Mouse (Mus musculus): ENCODE results near the gene Dhrs1.
"Not testable (repeated sequence)": the region's sequence is repeated elsewhere in the genome, so short reads cannot be mapped to it uniquely, and the experiment has no call there.

Dhrs1 gene

DNA sequence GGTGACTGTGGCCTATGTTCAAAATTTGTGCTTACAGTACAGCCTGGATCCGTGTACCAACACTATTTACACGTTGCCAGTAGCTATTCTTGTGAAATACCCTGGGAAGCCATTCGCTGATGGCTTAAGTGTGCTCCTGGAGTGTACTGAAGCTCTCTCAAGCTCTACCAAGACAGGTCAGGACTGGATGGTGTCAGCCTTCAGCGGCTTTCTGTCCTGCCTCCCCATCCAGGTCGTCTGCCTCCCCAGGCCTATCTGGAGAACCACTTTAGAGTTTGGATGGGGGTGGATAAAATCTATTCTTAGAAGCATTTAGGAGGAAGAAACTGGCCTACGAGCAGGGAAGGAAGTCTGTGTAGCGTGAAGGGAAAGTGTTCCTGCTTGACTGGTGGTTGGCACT is 17.7 kb upstream of the Dhrs1 start:
- in situ Hi-C loops (cut with MboI, MseI) = no loop called here

DNA sequence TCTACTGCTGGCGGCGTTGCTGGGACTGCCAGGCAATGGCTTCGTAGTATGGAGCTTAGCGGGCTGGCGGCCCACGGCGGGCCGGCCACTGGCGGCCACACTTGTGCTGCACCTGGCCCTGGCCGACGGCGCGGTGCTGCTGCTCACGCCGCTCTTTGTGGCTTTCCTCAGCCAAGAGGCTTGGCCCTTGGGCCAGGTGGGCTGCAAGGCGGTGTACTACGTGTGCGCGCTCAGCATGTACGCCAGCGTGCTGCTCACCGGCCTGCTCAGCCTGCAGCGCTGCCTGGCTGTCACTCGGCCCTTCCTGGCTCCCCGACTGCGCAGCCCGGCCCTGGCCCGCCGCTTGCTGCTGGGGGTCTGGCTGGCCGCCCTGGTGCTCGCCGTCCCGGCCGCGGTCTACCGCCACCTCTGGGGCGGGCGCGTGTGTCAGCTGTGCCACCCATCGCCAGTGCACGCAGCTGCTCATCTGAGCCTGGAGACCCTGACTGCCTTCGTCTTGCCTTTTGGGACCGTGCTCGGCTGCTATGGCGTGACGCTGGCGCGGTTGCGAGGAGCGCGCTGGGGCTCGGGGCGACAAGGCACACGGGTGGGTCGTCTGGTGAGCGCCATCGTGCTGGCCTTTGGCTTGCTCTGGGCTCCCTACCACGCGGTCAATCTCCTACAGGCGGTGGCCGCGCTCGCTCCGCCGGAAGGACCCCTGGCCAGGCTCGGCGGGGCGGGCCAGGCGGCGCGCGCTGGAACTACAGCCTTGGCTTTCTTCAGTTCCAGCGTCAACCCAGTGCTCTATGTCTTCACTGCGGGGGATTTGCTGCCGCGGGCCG is 16.7 kb upstream of the Dhrs1 start:
- in situ Hi-C loops (cut with MboI, MseI) = no loop called here

DNA sequence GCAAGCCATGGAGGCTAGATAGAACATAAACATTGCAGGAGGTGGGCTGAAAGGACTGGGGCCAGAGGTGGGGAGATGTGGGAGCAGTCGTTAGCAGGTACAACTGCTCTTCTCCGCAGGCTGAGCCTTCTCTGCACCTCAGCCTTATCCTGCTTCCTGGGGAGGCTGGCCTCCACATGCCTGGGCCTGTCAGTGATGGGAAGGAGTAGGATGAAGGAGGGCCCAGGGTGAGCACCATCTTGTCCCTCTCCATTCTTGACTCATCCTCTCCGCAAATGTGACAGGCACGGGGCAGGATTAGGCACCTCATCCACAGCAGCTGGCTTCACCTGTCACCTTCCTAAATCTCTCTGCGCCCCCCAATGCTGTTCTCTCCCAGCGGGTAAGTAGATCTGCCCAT is 15.7 kb upstream of the Dhrs1 start, which contains the start of gene Ltb4r2:
Gene Ltb4r2, plus strand, starts transcription at position 266 of the 400 bp plus-strand sequence.
- in situ Hi-C loops (cut with MboI, MseI) = no loop called here

DNA sequence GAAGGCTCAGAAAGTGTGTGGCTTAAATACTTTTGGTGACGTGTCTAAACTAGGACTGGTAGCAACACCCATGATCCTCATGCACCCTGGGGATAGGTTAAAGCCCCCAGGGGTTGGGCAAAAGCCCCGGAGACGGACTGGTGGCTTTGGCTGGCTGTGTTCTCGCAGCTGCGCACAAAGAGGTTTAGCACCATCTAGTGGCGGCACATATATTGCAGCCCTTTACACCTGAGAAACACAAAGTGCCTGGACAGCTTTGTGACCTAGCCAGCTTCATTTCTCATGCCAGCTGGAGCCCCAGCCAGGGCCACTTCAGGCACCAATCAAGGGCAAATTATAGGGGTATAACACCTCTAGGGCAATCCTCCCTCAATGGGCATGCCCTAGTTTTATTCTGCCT is 14.7 kb upstream of the Dhrs1 start:
- in situ Hi-C loops (cut with MboI, MseI) = not testable (repeated sequence)

DNA sequence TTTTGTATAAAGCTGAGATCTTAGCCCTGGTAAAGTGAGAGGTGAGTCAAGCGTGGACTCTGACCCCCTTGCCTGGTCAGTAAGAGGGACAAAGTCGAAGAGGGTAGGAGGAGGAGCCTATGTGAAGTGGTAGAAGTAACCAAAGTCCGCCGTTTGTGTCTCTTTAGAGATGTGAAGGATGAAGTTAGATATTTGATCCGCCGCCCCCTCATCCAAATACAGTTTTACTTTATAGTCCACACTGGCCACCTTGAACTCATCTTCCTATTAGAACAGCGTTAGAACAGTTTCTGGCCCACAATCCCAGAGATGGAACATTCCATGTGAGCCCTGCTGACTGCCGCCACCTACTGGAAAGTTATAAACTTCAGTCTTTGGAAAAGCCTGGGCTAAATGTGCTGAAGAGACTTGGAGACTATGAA is 12.9 kb upstream of the Dhrs1 start, which contains the start of gene Cideb:
Gene Cideb, minus strand, starts transcription at position 96 of the 422 bp plus-strand sequence.
- in situ Hi-C loops (cut with MboI, MseI) = no loop called here

DNA sequence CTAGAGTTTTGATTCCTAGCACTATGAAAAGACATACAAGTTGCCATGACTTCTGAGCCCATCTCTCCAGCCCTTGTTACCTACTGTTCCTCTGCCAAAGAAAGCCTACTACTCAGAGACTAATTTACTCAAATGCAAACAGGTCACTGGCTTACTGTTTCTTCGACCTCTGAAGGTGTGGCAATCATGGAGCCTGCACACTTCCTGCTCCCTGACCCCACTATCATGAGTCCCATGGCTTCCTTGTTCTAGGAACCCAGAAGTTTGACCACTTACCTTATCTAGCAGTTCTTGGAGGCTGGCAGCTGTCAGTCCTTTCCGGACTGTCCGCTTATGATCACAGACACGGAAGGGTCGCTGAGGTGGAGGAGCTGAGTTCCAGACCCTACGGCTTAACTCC is 12.1 kb upstream of the Dhrs1 start:
- in situ Hi-C loops (cut with MboI, MseI) = no loop called here

DNA sequence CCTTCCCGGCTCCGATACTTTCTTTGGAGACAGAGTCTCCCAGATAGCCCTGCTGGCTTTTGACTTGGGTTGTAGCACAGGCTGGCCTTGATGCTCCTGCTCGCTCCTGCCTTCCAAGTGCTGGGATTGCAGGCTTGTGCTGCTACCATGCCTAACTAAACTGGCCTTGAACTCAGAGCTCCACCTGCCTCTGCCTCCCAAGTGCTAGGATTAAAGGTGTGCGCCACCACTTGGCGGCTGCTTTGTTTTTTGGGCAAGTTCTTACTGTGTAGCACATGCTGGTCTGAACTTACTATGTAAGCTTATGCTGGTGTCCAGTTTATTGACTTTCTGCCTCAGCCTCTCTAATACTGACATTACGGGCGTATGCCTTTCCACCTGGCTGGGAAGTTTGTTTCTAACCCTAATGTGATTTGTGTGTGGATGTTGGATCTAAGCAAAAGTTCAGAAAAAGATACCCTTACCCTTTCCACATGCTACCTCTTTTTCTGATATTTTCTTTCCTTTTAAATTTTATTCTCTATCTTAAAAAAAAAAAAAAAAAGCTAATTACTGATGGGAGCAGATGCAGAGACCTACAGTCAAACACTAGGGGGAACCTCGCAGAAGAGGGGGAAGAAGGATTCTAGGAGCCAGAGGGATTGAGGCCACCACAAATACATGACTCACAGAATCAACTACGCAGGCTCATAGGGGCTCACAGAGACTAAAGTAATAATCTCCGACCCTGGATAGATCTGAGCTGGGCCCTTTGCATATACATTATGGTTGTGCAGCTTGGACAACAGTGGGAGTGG is 1.8 kb upstream of the Dhrs1 start:
- in situ Hi-C loops (cut with MboI, MseI) = loop anchor here (10.0 kb wide), 1 partner anchor 182 kb away; the partner anchor contains the start of genes A730061H03Rik and Dcaf11

DNA sequence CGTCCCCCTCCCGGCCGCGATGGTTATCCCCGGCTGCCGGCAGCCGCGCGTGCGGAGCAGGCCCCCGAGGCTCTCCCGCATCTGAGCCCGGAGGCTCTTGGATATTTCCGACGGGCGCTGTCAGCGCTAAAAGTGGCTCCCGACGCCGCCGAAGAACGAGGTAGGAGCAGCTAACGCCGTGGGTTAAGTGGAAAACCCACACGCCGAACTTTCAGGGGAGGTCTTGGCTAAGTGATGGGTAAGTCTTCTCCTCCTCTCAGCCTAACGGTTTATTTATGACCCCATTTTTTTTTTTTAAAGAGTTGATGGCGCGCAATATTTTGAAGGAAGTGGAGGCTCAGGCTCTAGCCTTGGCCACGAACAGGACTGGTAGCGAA is 359 bp upstream of the Dhrs1 start:
- in situ Hi-C loops (cut with MboI, MseI) = loop anchor here (10.0 kb wide), 1 partner anchor 181 kb away; the partner anchor contains the start of genes A730061H03Rik and Dcaf11

DNA sequence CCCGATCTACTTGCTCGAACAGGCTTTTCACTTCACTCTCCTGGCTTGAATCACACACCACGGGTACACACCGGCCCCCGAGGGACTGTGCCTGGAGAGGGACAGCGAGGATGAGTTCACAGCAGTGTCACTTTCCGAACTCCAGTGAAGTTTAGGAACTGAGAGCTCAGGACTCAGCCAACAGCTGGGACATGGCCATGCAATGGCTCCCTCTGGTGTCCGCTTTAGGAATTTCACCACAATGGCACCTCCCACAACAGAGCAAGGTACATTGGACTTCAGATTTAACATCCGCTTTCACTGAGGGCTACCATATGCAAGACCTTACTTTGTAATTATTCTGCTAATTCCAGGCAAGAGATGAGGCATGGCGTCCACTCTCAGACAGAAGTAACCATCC is 1.8 kb downstream of the Dhrs1 start:
- in situ Hi-C loops (cut with MboI, MseI) = loop anchor here (5.0 to 10.0 kb wide), 2 partner anchors 61 to 179 kb away; partner anchors contain the start of genes A730061H03Rik, Dcaf11 and Tinf2

DNA sequence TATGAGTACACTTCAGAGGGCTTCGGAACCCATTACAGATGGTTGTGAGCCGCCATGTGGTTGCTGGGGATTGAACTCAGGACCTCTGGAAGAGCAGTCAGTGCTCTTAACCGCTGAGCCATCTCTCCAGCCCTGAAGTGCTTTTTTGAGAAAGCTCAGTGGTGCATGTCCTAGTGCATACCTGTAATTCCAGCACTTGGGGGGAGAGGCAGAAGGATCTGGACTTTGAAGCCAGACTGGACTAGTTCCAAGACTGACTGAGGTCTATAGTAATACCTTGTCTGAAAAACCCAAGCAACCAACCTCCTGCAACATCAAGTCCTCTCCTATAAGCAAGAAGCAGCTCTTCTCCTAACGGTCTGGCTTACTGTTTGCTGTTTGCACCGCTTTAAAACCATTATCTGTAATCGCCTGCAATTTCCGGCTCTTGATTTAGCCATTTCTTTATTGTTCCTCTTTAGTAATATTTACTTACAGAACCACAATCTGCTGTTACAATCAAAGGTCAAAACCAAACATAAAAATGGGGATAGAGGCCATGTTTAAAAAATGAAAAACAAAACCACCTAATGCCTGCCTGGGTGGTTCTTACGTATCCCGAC is 8.3 kb downstream of the Dhrs1 start:
- in situ Hi-C loops (cut with MboI, MseI) = no loop called here

DNA sequence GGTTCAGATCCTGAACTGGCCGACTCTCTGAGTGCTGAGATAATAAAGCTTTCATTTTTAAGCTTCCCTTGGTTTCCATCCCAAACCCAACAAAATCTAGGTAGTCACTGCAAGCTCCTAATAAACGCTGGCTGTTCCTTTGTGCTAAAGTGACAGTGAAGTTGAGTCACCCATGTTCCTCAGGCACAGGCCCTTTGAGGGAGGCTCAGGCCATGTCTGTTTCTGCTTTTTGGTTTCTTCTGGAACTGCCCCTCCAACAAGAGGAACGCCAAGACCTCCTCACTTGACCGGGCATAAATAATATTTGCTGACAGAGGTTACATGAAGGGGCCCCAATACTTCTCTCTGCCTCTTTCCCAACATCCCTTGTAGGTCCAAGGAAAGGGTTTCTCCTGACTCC is 9.7 kb downstream of the Dhrs1 start:
- in situ Hi-C loops (cut with MboI, MseI) = no loop called here

DNA sequence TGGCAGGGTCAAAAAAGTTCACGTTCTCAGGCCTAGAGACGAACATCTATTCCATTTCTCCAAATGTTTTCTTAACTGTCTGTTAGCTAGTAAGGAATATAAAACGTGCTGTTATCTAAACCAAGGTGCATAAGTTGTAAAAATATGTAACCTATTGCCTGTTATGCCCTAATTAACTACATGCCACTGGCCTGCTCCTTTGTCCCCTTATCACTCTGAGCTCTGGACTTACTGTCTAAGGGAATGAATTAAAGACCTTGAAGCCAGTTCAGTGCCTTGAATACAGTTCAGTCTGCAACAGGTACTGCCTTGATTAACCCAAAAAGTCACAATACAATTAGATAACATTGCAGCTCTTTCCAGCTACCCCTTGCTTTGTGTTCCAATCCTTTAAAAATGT is 10.2 kb downstream of the Dhrs1 start:
- in situ Hi-C loops (cut with MboI, MseI) = no loop called here

DNA sequence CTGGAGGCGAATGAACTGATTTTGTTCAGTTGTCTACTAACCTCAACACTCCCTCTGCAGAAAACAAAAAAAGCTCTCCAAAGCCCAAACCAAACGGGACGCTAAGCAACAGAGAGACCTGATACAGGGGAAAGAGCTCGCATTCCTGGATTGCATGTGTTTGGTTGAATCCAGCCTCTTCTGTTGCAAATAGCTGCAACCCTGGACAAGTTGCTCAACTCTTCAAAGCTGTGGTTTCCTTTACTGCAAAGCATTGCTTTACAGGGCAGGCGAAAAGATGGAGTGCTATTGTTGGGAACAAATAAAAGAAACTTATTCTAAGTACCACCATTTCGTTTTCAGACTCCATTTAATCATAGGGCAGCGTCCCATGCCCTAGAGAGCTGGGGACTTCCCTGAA is 10.6 kb downstream of the Dhrs1 start:
- in situ Hi-C loops (cut with MboI, MseI) = no loop called here

DNA sequence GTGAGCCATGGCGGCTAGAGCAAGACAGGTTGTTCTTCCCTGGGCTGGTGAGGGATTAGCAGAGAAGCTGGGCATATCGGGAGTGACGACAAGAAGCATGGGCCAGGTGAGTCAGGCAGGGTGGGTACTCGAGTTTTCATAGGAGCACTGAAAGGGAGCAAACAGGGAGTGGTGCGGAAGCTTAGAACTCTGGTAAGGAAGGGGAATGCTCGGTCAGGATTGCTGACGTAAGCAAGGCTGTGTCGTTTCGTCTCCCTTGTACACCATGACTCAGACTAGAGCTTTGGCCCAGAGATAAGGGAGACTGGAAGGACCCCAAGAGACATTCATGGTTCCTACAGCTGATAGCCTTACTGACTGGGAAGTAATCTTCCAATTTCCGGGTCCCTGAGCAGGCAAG is 11.6 kb downstream of the Dhrs1 start:
- in situ Hi-C loops (cut with MboI, MseI) = no loop called here

DNA sequence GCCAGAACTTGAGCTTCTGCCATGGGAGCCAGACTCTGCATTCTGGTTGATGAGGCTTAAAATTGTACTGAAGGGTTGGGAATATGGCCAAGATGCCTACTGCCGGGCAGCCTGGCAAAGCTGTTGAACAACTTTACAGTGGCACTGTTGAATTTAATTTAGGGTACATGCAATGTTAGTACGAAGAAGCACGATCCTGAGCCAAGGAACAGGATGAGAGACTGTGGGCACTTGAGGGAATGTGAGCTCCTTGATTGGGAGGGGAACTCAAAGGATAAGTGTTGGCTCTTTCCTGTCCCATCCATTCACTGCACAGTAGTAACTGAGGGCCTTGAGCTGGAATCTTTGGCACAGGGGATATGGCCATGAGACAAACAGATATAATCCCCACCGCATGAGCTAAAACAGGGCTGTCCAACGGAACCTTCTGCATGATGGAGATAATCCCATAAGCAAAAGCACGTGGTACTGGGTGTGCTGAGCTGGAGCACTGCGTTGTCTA is 14.9 kb downstream of the Dhrs1 start:
- in situ Hi-C loops (cut with MboI, MseI) = no loop called here

DNA sequence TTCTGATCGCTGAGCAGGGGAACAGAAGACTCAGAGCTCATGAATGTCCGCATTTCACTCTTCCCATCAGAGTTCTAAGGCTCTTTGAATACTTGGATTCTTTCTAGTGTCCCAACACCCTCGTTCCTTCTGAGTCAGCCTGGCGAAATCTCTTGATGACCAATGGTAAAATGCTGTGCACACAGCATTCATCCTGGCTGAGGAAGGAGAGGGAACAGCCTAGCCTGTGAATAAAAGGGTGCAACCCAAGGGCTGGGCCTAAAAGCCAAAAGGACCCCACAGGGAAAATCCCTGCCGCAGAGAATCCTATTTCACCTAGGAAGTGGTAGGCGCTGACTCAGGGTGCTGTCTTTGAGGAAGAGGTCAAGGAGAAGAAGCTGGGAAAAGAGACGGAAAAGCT is 15.4 kb downstream of the Dhrs1 start:
- in situ Hi-C loops (cut with MboI, MseI) = no loop called here

DNA sequence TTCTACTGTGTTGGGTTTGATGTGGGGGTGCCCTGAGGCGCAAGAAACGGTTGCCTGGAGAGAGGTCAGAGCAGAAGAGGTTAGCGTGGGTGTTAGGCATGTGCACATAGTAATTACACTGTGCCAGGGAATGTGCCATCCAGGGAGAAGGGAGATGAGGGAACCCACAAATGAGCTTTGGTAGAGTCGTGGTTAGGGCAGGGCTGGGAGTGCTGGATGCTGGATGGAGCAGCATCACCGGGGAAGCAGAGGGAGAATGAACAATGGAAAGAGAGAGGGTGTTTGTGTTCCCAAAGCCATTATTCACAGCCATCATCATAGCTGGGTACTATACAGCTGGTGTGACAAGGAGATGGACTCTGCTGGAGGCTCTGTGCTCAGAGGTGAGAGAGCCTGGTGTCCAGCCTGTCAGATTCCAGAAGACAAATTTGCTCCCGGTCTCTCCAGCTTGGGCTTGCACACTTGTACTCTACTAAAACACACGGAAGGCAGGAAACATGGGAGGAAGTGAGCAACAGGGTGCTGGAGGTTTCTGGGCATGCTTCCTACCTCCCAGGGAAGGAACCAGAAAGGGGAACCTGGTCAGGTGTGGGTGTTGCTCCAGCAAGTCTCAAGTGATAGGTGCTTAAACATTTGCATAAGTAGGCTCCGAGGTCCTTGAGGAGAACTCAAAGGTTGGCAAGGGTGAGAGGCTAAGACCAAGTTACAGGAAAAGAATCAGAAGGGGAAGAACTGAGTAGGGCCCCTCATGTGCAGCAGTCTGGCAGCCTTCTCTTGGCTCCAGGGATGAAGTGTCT is 17.4 kb downstream of the Dhrs1 start:
- in situ Hi-C loops (cut with MboI, MseI) = no loop called here

DNA sequence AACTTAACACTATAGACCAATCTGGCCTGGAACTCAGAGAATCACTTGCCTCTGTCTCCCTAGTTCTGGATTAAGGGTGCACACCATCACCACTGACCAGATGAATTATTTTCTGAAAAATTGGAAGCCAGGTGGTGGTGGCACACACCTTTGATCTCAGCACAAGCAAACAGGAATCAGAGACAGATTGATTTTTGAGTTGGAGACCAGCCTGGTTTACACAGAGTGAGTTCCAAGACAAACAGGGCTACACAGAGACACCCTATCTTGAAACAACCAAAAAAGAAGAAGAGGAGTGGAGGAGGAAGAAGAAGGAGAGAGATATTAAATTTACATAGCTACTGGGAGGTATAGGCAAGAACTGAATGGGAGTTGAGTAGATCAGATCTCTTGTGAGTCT is 19.2 kb downstream of the Dhrs1 start:
- in situ Hi-C loops (cut with MboI, MseI) = no loop called here

DNA sequence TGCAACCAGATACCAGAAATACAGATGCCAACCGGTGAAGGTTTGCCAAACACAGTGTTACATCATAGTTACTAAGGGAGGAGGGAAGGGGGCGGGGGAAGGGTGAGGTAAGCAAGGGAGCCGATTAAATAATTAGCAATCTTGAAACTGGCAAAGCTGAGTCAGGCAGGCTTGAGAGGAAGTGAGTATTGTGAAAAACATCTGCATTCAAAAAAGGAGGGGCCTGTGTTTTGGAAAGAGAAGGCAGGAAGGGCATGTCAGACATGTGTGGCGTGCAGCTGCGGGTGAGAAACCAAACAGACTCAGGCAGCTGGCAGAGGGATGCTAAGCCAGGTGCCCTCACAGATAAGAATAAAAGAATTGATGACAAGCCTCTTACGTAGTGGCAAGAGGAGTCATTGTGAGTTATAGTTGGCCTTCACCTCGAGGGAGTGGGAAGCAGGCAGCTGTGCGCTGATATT is 21.0 kb downstream of the Dhrs1 start:
- in situ Hi-C loops (cut with MboI, MseI) = no loop called here

DNA sequence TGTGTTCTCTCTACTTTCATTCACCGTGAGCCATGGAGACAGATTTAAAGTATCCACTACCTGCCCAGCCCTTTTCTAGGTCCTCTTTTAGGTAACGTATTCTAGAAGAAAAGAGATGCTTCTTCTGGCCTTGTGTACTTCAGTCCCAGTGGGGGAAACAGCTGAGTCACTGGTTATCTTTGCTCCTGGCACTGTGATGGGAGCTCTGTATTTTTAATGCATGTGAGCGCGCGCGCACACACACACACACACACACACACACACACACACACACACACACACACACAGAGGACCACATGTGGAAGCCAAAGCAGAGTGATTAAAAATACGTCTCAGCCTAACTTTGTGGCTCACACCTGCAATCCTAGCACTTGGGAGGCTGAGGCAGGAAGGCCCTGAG is 22.1 kb downstream of the Dhrs1 start:
- in situ Hi-C loops (cut with MboI, MseI) = no loop called here

DNA sequence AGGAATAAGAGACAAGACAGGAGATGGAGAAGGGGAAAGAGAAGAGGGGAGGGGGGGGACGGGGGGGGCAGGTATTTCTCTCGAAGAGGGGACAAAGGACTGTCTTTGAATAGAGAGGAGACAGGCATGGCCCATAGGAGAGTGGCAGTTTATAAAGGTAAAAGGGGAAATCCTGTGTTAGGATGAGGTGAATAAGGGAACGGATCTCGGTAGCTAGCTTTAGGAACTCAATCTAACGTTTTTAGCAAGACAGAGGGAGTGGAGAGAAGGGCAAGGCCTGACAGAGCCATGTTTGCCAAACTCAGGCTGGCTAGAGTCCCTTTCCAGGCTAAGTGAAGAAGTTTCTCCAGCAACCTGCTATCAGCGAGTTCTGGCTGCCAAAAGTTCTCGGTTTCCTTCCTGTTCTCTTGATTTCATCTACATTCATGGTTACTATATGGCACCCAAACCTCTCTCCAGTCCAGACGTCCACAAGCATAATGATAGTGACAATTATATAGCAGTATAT is 23.0 kb downstream of the Dhrs1 start:
- in situ Hi-C loops (cut with MboI, MseI) = no loop called here

Measured in T-helper 2 cell (primary cell).